Comparison of ENCODE assay signal across 9 mouse cellular contexts in the genomic region with DNA sequence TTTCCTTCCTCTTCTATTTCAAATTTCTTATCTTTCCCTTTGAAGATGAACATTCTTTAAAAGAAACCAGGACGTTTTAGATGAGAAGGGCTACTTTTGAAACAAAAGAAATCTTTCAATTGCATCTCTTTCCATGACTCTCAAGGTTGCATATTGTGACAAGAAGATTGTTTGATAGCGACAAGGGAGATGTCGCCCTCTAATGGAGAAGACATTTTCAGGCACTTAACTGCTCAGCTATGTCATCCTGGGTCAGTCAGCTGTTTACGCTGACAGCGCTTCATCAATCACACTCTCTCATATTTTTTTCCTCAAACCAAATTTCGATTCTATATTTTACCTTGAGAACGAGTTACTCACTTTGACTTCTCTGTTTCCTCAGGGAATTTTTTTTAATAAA.
DNase-seq lines count a peak whose midpoint lies in the region; ATAC-seq lines count a peak whose summit lies in the region.
"Had no signal": no experiment of that assay in that cellular context is flagged by ENCODE, and none has a peak within 500 bp of the region (broad histone marks: within the 10 kb centered on the region; RNA-seq: fewer than 3 reads in every experiment).

No protein-coding gene starts in this region.

- H3K4me1 ChIP-seq in forebrain, embryonic 13.5 days = no peaks in the 10 kb centered on the region
- peaks cover 9% of the 10 kb centered on the region; the same call in 1 of the 2 replicates for H3K4me1 ChIP-seq in heart, embryonic 12.5 days (replicated peaks)
- H3K4me1 ChIP-seq: lung, embryonic 15.5 days had no signal

- H3K9me3 ChIP-seq in forebrain, embryonic 13.5 days (replicated peaks) = no peaks in the 10 kb centered on the region
- no peaks in the 10 kb centered on the region for H3K9me3 ChIP-seq in heart, embryonic 12.5 days (replicated peaks)
- H3K9me3 ChIP-seq: lung, embryonic 15.5 days had no signal

- ATAC-seq in forebrain, embryonic 13.5 days = no peak
- ATAC-seq in heart, embryonic 12.5 days (ENCODE audit: insufficient number of reproducible peaks, low FRiP score) = no peak

- H3K27me3 ChIP-seq in forebrain, embryonic 13.5 days = no peaks in the 10 kb centered on the region
- no peaks in the 10 kb centered on the region for H3K27me3 ChIP-seq in heart, embryonic 12.5 days (replicated peaks)
- H3K27me3 ChIP-seq: lung, embryonic 15.5 days had no signal

- intact Hi-C loops in left cerebral cortex, postnatal 14 days (cut with DNase I) = no loop called here

- no peaks in the 10 kb centered on the region for H3K36me3 ChIP-seq in forebrain, embryonic 13.5 days (ENCODE audit: poor library complexity, severe bottlenecking)
- H3K36me3 ChIP-seq in heart, embryonic 12.5 days = no peaks in the 10 kb centered on the region
- H3K36me3 ChIP-seq: lung, embryonic 15.5 days had no signal

- DNase-seq in cerebellum, adult 9-10 months = peak; percentile 58
- no peak for DNase-seq in cerebellum, adult 8-10 months
- peak; percentile 32 to 51 for DNase-seq in left cerebral cortex, postnatal 14 days (ENCODE audit: low spot score in 2 of 2)
- no peak for DNase-seq in left cerebral cortex, adult 8-10 months (ENCODE audit: low spot score in 2 of 2)
- DNase-seq in brain, adult 2 months (ENCODE audit: low read depth, low spot score) = peak; percentile 80
- DNase-seq in retina, embryonic 14.5 days (ENCODE audit: low spot score) = peak; percentile 75

- 32% methylated on average over 7 of the region's 7 CpGs for WGBS in forebrain, embryonic 13.5 days
- 24% methylated on average over 7 of the region's 7 CpGs for WGBS in heart, embryonic 12.5 days

- H3K27ac ChIP-seq in forebrain, embryonic 13.5 days = no peak overlapping the region
- H3K27ac ChIP-seq in heart, embryonic 12.5 days (ENCODE audit: poor library complexity, severe bottlenecking) = no peak overlapping the region
- H3K27ac ChIP-seq: lung, embryonic 15.5 days had no signal

- H3K4me2 ChIP-seq in forebrain, embryonic 13.5 days = no peak overlapping the region
- H3K4me2 ChIP-seq in heart, embryonic 12.5 days = no peak overlapping the region
- H3K4me2 ChIP-seq: lung, embryonic 15.5 days had no signal

- no peak overlapping the region for H3K4me3 ChIP-seq in forebrain, embryonic 13.5 days
- H3K4me3 ChIP-seq in heart, embryonic 12.5 days = no peak overlapping the region
- H3K4me3 ChIP-seq: lung, embryonic 15.5 days had no signal

- no peak overlapping the region for H3K9ac ChIP-seq in forebrain, embryonic 13.5 days
- no peak overlapping the region for H3K9ac ChIP-seq in heart, embryonic 12.5 days
- H3K9ac ChIP-seq: lung, embryonic 15.5 days had no signal

Comparison
In these comparisons a context has a peak if more than half of its experiments do, and no peak if none do; other contexts are left out.
1. DNase-seq: peak in cerebellum, adult 9-10 months (single experiment), left cerebral cortex, postnatal 14 days (2 of 2), brain, adult 2 months (single experiment) and retina, embryonic 14.5 days (single experiment); none in cerebellum, adult 8-10 months (single experiment) and left cerebral cortex, adult 8-10 months (0 of 2).